Mouse (Mus musculus): ENCODE measurements around the gene Btbd9. TPM values are rescaled to one million over a fixed set of nuclear protein-coding genes. Genes with fewer than 3 reads are reported as not detected.
A peak's percentile ranks its signal among the peaks of the same experiment; 100 is the strongest.

Btbd9 gene
- polyA plus RNA-seq, 1 experiment, result 31.2 TPM

- 57% methylated on average over 3 of the region's 3 CpGs for WGBS
- TF ChIP-seq CTCF (IDR thresholded peaks at IDR 0.05; ENCODE audit: extremely low read depth, insufficient read length, insufficient replicate concordance, low read depth, low read length), result no peak
- TF ChIP-seq POLR2A (IDR thresholded peaks at IDR 0.05; ENCODE audit: low read depth, low read length), result no peak
- H3K27me3 ChIP-seq (ENCODE audit: control insufficient read depth, insufficient read depth, low read length), result no peaks in the 10 kb centered on the region
- no peak overlapping the region for H3K27ac ChIP-seq (ENCODE audit: insufficient read depth, low read depth, low read length)
- H3K4me3 ChIP-seq (ENCODE audit: low read depth, low read length), result no peak overlapping the region
- H3K4me1 ChIP-seq (ENCODE audit: control insufficient read depth, insufficient read depth, insufficient read length, low read length), result peaks cover 15% of the 10 kb centered on the region; the same call in 1 of the 2 replicates
- H3K36me3 ChIP-seq (ENCODE audit: control insufficient read depth, insufficient read depth, low read length), result no peaks in the 10 kb centered on the region
Measured at GRCm38 (mm10) chr17:30570971-30571370, 5.3 kb downstream of the Btbd9 start.

GRCm38 (mm10) chr17:30570173-30570572 lies 6.1 kb downstream of the Btbd9 start:
- TF ChIP-seq POLR2A (IDR thresholded peaks at IDR 0.05; ENCODE audit: low read depth, low read length) (peak; percentile 21; the same call in 1 of the 2 replicates), CTCF (IDR thresholded peaks at IDR 0.05; ENCODE audit: extremely low read depth, insufficient read length, insufficient replicate concordance, low read depth, low read length) (no peak)
- Histone ChIP-seq H3K36me3 (ENCODE audit: control insufficient read depth, insufficient read depth, low read length) (no peaks in the 10 kb centered on the region), H3K4me3 (ENCODE audit: low read depth, low read length) (no peak overlapping the region), H3K27me3 (ENCODE audit: control insufficient read depth, insufficient read depth, low read length) (no peaks in the 10 kb centered on the region), H3K4me1 (ENCODE audit: control insufficient read depth, insufficient read depth, insufficient read length, low read length) (peaks cover 15% of the 10 kb centered on the region; the same call in 1 of the 2 replicates), H3K27ac (ENCODE audit: insufficient read depth, low read depth, low read length) (0 out of 2 replicates have a peak overlapping the region, but pooled peaks have one; percentile 25)
- 16% methylated on average over 8 of the region's 8 CpGs for WGBS

- Histone ChIP-seq H3K36me3 (ENCODE audit: control insufficient read depth, insufficient read depth, low read length) (no peaks in the 10 kb centered on the region), H3K27ac (ENCODE audit: insufficient read depth, low read depth, low read length) (no peak overlapping the region), H3K4me1 (ENCODE audit: control insufficient read depth, insufficient read depth, insufficient read length, low read length) (peaks cover 20% of the 10 kb centered on the region), H3K4me3 (ENCODE audit: low read depth, low read length) (no peak overlapping the region), H3K27me3 (ENCODE audit: control insufficient read depth, insufficient read depth, low read length) (no peaks in the 10 kb centered on the region)
- TF ChIP-seq POLR2A (IDR thresholded peaks at IDR 0.05; ENCODE audit: low read depth, low read length) (no peak), CTCF (IDR thresholded peaks at IDR 0.05; ENCODE audit: extremely low read depth, insufficient read length, insufficient replicate concordance, low read depth, low read length) (no peak)
Measured at GRCm38 (mm10) chr17:30568473-30568872, 7.8 kb downstream of the Btbd9 start.

- 85% methylated on average over 7 of the region's 7 CpGs for WGBS
- no peak overlapping the region for H3K4me3 ChIP-seq (ENCODE audit: low read depth, low read length)
- H3K27ac ChIP-seq (ENCODE audit: insufficient read depth, low read depth, low read length), result no peak overlapping the region
- TF ChIP-seq CTCF (IDR thresholded peaks at IDR 0.05; ENCODE audit: extremely low read depth, insufficient read length, insufficient replicate concordance, low read depth, low read length) (no peak), POLR2A (IDR thresholded peaks at IDR 0.05; ENCODE audit: low read depth, low read length) (no peak)
- no peaks in the 10 kb centered on the region for H3K36me3 ChIP-seq (ENCODE audit: control insufficient read depth, insufficient read depth, low read length)
- peaks cover 14% of the 10 kb centered on the region for H3K4me1 ChIP-seq (ENCODE audit: control insufficient read depth, insufficient read depth, insufficient read length, low read length)
- H3K27me3 ChIP-seq (ENCODE audit: control insufficient read depth, insufficient read depth, low read length), result no peaks in the 10 kb centered on the region
Measured at GRCm38 (mm10) chr17:30564971-30565370, 11.3 kb downstream of the Btbd9 start.

- Histone ChIP-seq H3K36me3 (ENCODE audit: control insufficient read depth, insufficient read depth, low read length) (no peaks in the 10 kb centered on the region), H3K4me3 (ENCODE audit: low read depth, low read length) (no peak overlapping the region), H3K27me3 (ENCODE audit: control insufficient read depth, insufficient read depth, low read length) (no peaks in the 10 kb centered on the region), H3K4me1 (ENCODE audit: control insufficient read depth, insufficient read depth, insufficient read length, low read length) (peaks cover 13% of the 10 kb centered on the region), H3K27ac (ENCODE audit: insufficient read depth, low read depth, low read length) (no peak overlapping the region)
- no peak for TF ChIP-seq POLR2A (IDR thresholded peaks at IDR 0.05; ENCODE audit: low read depth, low read length)
- TF ChIP-seq CTCF (IDR thresholded peaks at IDR 0.05; ENCODE audit: extremely low read depth, insufficient read length, insufficient replicate concordance, low read depth, low read length), result no peak
- WGBS, result 72% methylated on average over 3 of the region's 3 CpGs
Measured at GRCm38 (mm10) chr17:30564407-30564806, 11.9 kb downstream of the Btbd9 start.

- no peaks in the 10 kb centered on the region for H3K36me3 ChIP-seq (ENCODE audit: control insufficient read depth, insufficient read depth, low read length)
- no peaks in the 10 kb centered on the region for H3K27me3 ChIP-seq (ENCODE audit: control insufficient read depth, insufficient read depth, low read length)
- WGBS, result 40% methylated on average over 6 of the region's 6 CpGs
- no peak overlapping the region for H3K4me3 ChIP-seq (ENCODE audit: low read depth, low read length)
- peak overlapping the region; percentile 7; the same call in 1 of the 2 replicates for H3K27ac ChIP-seq (ENCODE audit: insufficient read depth, low read depth, low read length)
- H3K4me1 ChIP-seq (ENCODE audit: control insufficient read depth, insufficient read depth, insufficient read length, low read length), result peaks cover 11% of the 10 kb centered on the region
- no peak for TF ChIP-seq CTCF (IDR thresholded peaks at IDR 0.05; ENCODE audit: extremely low read depth, insufficient read length, insufficient replicate concordance, low read depth, low read length)
- TF ChIP-seq POLR2A (IDR thresholded peaks at IDR 0.05; ENCODE audit: low read depth, low read length), result no peak
Measured at GRCm38 (mm10) chr17:30563484-30564075, 12.7 kb downstream of the Btbd9 start.

GRCm38 (mm10) chr17:30562770-30563169 lies 13.5 kb downstream of the Btbd9 start:
- Histone ChIP-seq H3K4me1 (ENCODE audit: control insufficient read depth, insufficient read depth, insufficient read length, low read length) (peaks cover 9% of the 10 kb centered on the region), H3K4me3 (ENCODE audit: low read depth, low read length) (no peak overlapping the region), H3K27ac (ENCODE audit: insufficient read depth, low read depth, low read length) (no peak overlapping the region), H3K27me3 (ENCODE audit: control insufficient read depth, insufficient read depth, low read length) (no peaks in the 10 kb centered on the region), H3K36me3 (ENCODE audit: control insufficient read depth, insufficient read depth, low read length) (no peaks in the 10 kb centered on the region)
- no peak for TF ChIP-seq CTCF (IDR thresholded peaks at IDR 0.05; ENCODE audit: extremely low read depth, insufficient read length, insufficient replicate concordance, low read depth, low read length)
- TF ChIP-seq POLR2A (IDR thresholded peaks at IDR 0.05; ENCODE audit: low read depth, low read length), result no peak
- WGBS, result 82% methylated on average over 2 of the region's 2 CpGs

All from small intestine, adult 2 months (tissue).